Mouse (Mus musculus) c-Kit-positive CD71-positive TER-119-positive erythroid progenitor cells, embryonic 14.5 days (primary cell): ENCODE results near the gene Ext2.
A peak's percentile ranks its signal among the peaks of the same experiment; 100 is the strongest.

Source experiments
- DNase-seq: peaks from one replicate; pipeline ENCODE4 v3.0.0-alpha.2; 2013; ENCODE audit warnings: low spot score

The Ext2 gene

GRCm38 (mm10) chr2:93776267-93777055 lies 45.9 kb downstream of the Ext2 start:
- no peak for DNase-seq

DNA sequence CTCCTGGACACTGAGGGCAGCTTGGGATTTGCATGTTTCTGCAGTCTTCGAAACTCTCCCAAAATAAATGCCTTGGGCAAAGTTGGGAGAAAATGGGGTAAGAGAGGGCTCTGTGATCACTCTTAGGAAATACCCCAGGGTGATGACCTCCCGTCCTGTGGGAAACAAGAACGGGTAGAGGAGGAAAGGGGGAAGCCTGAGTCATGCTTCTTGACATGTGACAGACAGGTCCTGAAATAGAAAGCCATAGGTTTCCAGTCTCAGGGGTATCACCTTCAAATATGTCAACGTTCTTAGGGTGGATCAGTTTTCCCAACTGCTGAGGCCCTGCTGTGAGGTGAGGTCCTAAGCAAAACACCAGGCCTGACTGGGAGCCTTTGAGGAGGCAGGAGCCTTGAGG lies 46.9 kb downstream of the Ext2 start:
- DNase-seq: no peak

DNA sequence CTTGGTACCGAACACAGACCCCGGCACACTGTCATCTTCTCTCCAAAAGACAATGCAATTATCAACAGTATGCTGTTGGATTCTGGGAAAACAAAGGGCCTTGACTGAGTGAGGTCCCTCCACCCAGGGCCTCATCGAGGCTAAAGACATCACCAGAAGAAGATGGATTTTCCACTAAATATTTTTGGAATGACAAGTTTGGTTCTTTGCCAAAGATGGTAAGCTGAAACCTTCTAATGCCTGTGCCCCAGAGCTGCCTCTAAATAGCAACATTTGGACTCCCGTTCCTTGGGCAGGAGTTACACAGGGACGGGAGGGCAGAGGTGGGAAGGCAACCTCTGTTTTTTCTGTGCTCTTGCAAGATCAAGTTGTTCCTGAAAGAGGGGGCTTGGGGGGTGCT lies 47.4 kb downstream of the Ext2 start:
- DNase-seq: no peak

DNA sequence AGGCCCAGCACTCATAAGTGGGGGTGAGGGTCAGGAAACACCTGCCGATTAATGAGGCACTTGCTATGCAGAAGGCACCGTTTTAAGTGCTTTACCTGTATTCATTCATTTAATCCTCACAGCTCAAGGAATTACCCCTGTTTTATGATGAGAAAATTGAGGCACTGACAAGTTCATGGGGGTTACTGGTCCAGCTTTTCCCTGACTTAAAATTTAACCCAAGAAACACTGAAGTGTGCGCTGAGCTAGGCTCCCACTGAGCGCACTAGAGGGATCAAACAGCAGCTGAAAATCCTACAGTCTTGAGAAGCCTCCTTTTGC lies 49.6 kb downstream of the Ext2 start:
- DNase-seq: no peak

GRCm38 (mm10) chr2:93772054-93772764 lies 50.2 kb downstream of the Ext2 start:
- peak; percentile 45 for DNase-seq

- DNase-seq: no peak
These were observed 51.5 kb downstream of the Ext2 start for GRCm38 (mm10) chr2:93770895-93771294.

DNA sequence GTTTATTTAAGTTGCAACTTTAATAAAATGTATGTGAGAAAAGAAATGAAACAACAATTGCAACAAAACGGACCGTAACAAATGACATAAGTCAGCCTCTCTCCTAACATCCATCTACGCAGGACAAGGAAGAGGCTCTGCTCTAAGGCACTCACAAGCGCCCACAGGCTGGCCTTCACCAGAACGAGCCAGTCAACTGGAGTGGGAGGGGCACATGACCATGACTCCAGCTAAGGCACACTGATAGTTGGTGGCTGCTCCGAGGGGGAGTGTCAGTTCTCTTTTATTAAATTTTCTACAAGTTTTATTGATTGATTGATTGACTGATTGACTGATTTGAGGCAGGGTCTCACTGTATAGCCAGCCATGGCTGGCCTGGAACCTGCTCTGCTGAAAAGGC lies 52.5 kb downstream of the Ext2 start:
- no peak for DNase-seq

GRCm38 (mm10) chr2:93765721-93766120 lies 56.6 kb downstream of the Ext2 start:
- no peak for DNase-seq

DNA sequence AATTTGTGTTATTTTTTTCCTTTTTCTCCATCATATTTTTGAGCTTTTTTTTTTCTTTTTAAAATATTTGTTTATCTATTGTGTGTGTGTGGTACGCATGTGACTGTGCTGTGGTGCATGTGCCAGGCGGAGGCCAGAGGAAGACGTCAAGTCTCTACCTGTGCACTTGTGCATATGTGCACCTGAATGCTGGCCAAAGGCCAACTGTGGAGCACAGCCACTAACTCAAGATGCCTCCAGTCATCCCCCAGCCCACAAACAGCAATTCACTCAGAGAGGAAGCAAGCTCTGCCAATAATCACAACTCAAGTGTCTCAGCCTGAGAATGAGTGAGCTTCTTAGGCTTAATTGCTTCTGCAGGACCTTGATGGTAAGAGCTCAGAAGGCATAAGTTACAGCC lies 58.2 kb downstream of the Ext2 start:
- no peak for DNase-seq

- DNase-seq: no peak
These were observed 62.0 kb downstream of the Ext2 start for GRCm38 (mm10) chr2:93760389-93760788.

- DNase-seq: no peak
These were observed 63.2 kb downstream of the Ext2 start for GRCm38 (mm10) chr2:93759173-93759572.

DNA sequence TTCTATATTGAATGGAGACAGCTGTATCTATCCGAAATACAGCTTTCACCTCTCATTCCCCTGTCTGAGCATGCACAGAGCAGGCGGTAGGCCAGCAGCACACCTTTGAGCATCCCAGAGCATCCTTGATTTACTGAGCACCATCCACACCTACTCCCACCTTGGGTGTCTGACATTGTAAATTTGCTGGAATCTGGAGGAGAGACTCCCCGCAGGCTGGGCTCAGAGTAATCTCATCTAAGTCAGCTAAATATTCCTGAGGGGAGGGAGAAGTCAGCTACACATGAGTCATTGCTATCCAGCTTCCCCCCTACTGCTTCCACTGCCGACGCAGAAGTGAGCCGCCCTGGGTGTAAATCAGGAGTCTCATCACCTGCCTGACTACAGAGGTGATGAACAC lies 64.1 kb downstream of the Ext2 start:
- no peak for DNase-seq

- DNase-seq: no peak
These were observed 68.0 kb downstream of the Ext2 start for GRCm38 (mm10) chr2:93754366-93754765.

- no peak for DNase-seq
These were observed 69.1 kb downstream of the Ext2 start for GRCm38 (mm10) chr2:93753147-93753758.

GRCm38 (mm10) chr2:93749709-93750108 lies 72.7 kb downstream of the Ext2 start:
- no peak for DNase-seq

GRCm38 (mm10) chr2:93747538-93748126 lies 74.7 kb downstream of the Ext2 start:
- DNase-seq: no peak

- DNase-seq: no peak
These were observed 75.7 kb downstream of the Ext2 start for GRCm38 (mm10) chr2:93746620-93747019.

DNA sequence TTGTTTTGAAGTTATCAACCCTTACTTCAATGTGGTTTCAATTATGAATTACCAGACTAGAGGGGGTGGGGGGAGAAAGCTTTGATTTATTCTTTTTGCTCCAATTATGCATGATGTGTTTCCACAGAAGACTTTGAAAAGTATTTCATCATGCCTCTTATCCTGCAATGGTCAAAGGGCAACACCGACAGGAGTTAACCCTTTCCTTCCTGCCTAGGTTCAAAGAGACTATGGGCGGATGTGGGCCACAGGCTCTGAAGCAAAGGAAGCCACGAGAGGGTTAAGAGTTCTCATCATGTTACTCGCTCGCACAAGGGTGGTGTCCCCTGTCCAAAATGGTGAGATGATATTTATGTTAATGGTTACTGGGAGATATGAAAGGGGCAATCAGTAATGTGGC lies 76.2 kb downstream of the Ext2 start:
- DNase-seq: no peak

DNA sequence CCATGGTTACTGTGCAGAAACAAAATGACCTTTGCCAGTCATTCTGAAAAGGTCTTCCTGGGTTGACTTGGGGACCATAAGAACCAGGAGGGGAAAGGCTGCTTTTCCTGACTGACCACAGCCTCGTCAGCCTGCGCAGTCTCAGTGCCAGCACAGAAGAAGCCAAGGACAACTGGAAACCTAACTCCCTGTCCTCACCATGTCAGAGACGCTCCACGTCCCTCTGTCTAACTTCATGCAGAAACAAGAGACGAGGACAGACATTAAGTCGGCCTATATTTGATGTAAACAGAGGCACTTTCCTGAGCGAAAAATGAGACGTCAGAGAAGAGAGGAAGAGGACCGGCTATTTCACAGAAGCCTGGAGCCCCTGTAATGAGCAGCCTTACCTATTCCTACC lies 76.6 kb downstream of the Ext2 start:
- no peak for DNase-seq

DNA sequence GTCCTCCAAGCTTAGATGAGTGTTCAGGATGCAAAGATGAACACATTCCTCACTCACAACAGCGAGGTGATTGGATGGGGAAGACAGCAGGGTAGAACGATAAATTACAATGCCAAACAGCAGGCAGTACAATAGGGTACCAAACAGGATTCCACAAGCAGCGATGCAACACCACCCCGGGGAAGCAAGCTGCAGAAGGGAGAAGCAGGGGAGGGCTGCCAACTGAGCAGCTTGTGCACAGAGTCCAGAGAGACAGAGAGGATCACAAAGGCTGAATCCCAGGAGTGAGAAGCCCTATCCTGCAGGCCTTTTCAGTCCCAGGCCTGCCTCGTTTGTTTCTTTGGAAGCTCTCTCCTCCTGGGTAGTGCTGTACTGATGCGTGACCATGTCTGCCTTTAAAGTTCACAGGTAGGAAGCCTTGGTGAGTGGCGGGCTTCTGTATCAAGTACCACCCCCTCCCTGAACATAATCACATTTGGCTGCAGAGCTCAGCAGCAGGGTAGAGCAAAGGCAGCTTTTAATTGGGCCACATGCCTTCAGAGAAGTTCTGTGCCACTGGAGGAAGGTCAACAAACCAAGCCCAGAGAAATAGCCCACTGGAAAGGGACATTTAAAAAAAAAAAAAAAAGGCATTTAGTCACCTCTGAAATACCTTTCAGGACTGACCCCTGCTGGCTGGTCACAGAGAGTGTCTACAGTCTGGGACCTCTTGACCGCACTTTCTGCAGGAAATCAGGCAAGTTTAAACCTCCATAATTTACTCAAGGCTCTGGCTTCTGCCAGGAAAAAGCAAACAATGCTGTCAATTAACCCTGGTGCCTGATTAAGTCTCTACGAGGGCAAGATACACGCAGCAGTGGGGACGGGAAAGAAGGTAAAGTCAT lies 77.8 kb downstream of the Ext2 start:
- no peak for DNase-seq

GRCm38 (mm10) chr2:93741700-93742099 lies 80.7 kb downstream of the Ext2 start:
- DNase-seq: no peak

- no peak for DNase-seq
These were observed 83.3 kb downstream of the Ext2 start for GRCm38 (mm10) chr2:93739044-93739569.
